Comparison of ENCODE assay signal across 9 mouse cellular contexts in genomic region chr11:4840942-4841526, GRCm38 (mm10).
"Had no signal": no experiment of that assay in that cellular context is flagged by ENCODE, and none has a peak within 500 bp of the region (broad histone marks: within the 10 kb centered on the region; RNA-seq: fewer than 3 reads in every experiment).

No protein-coding gene starts in this region.

- DNase-seq: kidney, adult 11 months; kidney, adult 9 months; kidney, postnatal 36 days; layer of hippocampus, adult 9-11 months; layer of hippocampus, postnatal 36 days; liver; midbrain, embryonic 14.5 days; thymus, adult 2 months; thymus, postnatal 25 days had no signal
